Mouse (Mus musculus) urinary bladder, adult 2 months (tissue): ENCODE results near the gene Foxn3. TPM values are rescaled to one million over a fixed set of nuclear protein-coding genes. Genes with fewer than 3 reads are reported as not detected.

ENCODE experiments used
- DNase-seq: peaks from one replicate; pipeline ENCODE4 v3.0.0; 2022; ENCODE audit warnings: low spot score
- polyA plus RNA-seq: library from polyadenylated mRNA; depleted of rRNA; stranded (reverse); fragments of >200 nt; gene quantifications from 2 replicates; pipeline ENCODE4 v1.2.3, GENCODE M21; 2012

Foxn3 gene
- polyA plus RNA-seq, 1 experiment = 23.4 TPM

DNA sequence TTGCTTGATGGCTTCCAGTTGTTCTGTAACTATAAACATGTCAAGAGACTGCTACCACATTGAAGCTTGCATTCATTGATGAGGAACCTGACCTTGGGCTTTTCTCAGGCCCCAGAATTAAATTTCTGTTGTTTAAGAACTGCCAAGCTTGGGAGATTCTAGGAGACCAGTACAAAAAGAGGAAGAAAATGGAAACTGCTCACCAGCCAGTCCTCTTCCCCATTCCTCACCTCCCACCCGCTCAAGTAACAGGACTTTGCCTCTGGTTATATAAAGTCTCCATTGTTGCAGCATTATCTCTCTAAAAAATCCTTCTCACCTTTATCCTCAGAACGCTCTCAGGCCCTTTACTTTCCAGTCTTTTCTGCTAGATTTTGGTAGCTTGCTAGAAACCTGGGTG lies 265.6 kb downstream of the Foxn3 start:
- DNase-seq = no peak

DNA sequence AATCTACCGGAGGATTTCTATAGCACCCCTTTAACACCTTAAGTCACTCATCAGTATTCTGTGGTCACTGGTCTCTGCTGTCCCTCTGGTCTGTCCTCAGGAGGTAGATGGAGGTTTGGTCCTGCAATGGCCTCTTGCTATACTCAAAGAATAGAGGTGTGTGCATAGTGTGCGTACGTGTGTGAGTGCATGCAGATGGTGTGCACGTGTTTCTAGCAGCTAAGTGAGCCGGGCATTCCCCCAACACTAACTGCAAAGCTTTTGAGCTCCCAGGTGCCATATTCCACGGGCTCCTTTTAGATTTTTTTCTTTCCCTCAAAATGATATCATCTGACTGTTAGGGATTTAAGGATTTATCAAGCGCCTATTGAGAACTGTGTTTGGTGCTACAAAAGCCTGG lies 269.9 kb downstream of the Foxn3 start:
- no peak for DNase-seq

DNA sequence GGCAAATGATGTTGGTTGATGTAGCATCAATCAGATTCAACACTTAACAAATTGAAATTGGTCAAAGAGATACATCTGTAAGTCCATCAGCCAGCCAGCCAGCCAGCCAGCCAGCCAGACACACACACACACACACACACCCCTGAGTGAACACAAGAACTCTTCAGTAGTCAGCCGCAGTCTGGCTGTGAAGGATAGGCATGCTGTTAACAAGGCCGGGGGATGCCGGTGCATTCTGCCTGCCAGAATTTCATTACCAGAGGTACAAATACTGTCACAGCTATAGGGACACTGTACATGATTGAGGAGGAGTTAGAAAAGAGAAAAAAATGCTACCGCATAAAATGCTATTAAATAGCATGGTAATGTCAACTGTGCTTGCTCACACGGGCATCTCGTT lies 271.2 kb downstream of the Foxn3 start:
- no peak for DNase-seq

DNA sequence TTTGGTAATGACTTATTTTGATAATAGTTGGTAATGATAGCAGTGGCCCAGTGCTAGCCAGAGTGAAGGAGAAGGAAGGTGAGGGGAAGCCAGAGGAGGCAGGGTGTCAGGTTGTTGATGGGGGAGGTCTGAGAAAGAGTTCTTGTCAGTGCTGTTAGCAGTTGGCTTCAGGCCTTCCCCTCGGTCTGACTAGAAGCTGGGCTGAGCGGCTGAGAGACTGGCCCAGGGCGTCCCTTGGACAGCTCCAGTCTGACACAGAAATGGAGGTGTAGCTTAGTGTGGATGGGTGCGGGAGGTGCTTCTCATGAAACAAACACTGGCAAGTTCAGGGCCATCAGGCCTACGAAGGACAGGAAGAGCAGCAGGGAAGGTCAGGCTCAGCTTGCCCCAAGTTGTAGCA lies 276.3 kb downstream of the Foxn3 start:
- no peak for DNase-seq

DNA sequence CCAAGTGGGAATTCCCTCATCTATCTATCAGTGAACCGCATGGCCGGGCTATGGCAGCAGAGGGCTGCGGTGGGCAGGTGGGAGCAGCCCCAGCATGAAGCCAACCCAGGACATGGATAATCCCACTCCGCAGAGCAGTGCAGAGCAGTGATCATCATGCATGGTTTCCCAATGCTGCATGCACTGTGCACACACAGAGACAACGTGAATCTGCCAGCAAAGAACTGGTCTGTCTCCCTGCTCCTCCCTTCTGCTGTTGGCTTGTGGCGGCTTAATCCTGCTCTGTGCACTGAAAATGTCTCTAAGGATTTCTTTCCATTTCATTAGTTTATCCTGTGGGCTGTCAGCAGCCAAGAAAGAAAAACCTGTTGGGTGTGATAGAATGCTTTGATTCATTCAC lies 276.7 kb downstream of the Foxn3 start:
- DNase-seq = no peak

DNA sequence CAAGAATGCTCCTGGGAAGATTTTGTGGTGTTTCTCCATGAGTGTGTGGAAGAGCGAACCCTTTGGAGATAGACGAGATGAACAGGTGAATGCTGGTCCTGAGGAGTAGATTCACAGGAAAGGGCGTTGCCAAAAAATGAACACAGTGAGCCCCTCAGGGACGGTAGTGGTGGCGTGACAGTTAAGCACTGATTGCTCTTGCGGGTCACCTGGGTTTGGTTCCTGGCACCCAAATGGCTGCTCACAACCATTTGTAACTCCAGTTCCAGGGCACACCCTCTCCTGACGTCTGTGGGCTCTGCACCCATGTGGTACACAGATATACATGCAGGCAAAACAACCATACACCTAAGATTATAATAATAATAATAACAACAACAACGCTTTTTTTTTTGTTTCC lies 277.7 kb downstream of the Foxn3 start:
- DNase-seq = no peak

DNA sequence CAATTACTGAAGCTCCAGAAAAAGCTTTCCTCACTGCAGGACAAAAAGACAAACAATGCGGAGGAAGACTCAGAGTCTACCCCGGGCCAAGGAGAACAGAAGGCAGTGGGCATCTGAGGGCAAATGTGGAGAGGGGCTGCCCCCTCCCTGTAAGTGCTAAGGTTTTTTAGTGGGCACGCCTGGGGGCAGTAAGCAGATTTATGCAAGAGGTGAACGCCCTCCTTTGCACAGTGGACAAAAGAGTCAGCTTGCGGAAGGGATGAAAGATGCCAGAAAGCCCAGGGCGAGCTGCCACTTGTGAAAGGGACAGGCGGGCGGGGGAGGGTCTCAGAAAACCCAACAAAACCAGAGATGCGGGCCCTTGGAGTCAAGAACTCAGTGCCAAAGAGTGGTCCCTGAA lies 278.2 kb downstream of the Foxn3 start:
- DNase-seq = no peak

DNA sequence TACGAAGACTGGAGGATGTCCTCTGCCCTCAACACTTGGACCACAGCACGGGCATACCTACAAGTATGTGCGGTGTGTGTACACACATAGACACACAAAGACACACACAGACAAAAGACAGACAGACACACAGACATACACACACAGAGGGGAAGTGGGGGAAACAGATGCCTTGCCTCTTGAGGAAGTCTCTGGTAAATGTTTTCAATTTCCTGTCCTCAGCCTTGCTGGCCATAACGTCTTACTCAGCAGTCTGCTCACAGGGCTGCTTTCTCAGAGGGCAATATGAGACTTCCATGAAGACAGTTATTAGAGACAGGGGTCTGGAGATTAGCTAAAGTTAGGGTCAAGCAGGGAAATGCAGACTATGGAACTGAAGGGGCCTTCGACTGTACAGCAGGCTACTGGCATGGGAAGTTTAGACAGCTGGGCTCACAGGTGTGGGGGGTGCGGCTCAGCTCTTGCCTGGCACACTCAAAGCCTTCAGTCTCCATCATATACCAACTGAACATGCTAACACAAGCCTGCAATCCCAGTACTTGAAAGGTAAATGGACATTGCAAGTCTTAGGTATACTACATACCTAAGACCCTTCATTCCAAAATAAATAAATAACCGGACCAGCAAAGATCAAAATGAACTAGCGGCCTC lies 278.8 kb downstream of the Foxn3 start:
- no peak for DNase-seq

DNA sequence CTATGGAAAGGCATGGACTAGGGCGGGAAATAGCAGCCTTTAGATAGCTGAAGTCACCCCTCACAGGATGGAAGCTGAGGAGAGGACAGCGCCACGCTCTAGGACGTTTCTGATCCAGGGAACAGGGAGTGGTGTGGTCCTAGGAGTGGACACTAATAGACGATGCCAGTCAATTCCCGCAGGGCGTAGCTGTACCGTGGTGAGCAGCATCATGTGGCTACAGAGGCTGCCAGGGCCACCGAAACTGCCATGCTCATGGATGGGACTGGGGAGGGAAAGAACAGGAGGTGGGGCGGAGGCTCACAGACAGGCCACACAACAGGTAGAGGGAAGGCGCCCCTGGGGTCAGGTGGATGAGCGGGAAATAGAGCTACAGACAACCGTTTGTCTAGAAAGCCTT lies 282.6 kb downstream of the Foxn3 start:
- DNase-seq = no peak

DNA sequence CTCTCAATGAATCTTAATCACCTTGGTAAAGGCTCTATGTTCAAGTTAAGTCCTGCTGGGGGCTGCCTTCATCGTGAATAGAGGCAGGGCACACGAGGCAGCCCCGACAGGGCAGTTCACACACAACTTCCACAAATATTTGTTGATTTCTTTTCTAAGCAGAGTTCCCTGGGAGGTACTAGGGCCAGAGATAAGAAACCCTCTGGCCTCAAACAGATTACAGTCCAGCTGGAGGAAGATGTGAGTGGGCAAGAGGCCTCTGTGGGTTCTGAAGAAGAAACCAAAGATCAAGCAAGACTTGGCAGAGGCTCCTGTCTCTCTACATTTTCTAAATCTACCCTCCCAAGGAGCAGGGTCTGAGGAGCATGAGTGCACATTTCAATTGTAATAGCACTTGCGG lies 283.1 kb downstream of the Foxn3 start:
- no peak for DNase-seq

DNA sequence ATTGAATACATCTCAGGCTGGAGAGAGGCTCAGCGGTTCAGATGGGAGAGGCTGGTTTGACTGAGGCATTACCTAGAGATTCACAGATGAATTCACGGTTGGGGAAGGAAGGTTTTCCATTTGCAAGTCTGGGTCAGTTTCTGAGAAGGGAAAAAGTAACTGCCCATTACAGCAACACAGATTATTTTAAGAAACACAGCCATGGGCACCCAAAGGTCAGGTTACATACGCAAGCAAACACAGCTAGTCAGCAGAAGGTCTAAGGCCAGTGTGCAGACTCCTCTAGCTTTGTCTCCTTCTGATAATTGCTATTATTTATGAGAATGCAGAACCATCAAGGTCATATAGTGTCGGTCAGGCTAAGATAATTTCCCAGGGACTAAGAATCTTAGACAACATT lies 284.0 kb downstream of the Foxn3 start:
- DNase-seq = no peak

DNA sequence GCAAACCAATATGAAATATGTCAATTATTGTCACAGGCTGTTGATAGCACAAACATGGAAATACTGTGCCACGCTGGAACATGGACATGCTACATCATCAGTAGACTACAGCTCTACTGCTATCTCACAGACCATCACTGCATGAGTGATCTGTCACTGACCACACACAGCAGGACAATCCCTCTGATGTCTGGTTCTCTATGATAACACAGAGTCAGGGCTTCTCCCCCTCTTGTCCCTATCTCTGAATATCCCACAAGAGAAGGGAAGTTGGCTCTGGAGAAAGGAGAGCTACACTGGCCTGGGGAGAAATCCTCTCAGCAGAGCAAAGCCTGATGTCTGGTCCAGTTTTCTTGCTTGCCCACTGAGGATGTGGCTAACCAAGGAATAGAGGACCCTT lies 288.8 kb downstream of the Foxn3 start:
- DNase-seq = no peak

DNA sequence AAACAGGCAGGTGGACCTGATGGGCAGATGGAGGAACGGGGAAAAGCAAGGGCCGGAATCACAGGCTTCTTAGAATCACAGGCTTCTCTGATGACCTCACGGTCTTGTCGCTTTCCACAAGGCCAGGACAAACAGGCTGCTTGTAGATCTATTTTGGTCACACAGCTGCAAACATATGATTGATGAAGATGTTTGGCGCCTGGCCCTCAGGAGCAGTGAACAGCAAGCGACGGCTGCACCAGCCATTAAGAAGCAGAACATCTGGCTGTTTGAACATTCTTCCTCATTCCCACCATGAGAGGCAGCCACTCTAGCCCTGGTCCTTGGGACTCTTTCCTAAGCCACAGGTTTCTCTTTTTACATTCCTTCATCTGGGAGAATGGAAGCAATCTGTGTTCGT lies 294.0 kb downstream of the Foxn3 start:
- DNase-seq = no peak

DNA sequence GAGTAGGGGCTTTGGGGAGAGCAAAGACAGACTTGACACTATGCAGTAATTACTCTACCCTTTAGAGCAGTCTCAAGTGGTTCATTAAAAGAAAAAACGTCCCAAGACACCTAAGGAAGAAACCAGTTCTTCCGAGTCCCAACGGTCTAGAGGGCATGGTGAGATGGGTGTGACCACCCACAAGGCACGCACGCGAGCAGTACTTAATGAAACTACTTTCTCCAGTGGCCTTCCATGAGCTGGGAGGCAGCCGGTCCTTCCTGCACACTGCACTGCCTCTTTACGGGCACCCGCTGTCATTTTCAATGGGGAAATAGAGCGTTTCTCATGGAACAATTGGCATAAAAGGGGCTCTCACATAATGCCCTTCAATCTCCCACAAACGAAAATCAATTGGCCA lies 294.4 kb downstream of the Foxn3 start:
- no peak for DNase-seq

DNA sequence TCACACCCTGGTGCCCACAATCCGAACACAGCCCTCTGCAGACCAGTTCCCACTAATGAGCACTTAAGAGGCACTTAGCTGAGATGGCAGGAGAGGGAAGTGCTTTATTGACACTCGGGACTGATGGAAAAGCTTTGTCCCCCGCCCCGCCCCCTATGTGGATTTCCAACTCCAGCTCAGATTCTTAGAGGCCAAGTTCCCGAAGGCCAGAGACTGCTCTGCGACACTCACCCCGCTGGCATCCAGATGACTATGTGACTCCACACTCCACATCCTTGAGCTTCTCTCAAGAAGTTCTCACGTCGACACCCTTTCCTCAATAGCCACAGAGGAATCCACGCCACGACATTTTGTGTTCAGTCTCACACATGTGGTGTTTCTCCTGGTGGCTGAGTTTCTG lies 295.6 kb downstream of the Foxn3 start:
- no peak for DNase-seq

DNA sequence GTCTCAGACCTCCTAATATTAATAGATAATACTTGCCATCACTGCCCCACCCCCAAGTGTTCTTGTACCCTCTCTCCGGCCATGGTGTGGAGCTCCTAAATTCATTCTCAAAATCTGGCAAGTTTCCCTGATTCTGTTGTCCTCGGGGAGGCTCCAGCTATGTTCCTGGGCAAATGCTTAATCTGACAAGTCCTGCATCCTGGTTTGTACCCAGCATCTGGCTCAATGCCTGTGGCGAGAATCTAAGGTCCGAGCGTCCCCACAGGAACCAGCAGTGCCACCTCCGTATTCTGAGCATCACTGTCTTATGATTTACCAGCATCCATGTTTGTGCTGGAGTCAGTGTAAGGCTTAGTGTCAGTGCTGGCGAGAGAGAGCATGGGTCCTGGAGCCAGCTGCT lies 296.9 kb downstream of the Foxn3 start:
- no peak for DNase-seq

DNA sequence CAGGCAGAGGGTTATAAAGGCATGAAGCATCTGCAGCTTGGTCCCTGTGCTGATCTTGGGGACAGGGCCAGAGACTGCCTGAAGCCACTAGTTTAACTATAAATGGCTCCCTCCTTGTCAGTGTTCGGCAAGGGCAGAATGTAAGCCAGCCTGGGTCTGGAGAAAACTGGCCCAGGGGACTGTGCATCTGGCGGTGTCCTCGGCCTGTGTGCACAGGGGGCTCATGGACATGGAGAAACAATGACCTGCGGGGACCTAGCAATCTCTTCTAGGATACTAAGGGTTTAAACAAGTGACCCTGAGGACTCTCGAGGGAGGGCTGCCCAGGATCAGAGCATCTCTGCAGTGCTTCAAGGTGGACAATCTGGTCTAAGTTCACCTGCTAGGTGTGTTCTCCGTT lies 297.6 kb downstream of the Foxn3 start:
- no peak for DNase-seq

DNA sequence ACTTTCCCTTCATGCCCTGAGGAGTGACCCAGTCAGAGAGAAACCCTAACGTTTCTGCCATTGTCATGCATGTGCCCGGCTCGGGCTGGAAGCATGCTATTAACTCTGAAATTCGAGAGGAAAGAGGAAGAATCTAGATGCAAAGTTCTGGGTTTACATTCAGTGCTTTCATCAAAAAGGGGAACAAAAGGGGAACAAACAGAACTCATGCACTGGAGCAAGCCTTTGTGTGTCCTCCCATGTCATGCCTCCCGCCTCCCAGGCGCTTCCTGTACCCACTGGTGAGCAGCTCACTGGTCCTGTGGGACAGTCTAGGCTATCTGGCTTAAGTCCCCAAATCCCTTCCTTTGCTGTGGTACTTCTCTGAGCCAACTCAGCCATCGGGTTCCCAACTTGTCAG lies 299.0 kb downstream of the Foxn3 start:
- DNase-seq = no peak

DNA sequence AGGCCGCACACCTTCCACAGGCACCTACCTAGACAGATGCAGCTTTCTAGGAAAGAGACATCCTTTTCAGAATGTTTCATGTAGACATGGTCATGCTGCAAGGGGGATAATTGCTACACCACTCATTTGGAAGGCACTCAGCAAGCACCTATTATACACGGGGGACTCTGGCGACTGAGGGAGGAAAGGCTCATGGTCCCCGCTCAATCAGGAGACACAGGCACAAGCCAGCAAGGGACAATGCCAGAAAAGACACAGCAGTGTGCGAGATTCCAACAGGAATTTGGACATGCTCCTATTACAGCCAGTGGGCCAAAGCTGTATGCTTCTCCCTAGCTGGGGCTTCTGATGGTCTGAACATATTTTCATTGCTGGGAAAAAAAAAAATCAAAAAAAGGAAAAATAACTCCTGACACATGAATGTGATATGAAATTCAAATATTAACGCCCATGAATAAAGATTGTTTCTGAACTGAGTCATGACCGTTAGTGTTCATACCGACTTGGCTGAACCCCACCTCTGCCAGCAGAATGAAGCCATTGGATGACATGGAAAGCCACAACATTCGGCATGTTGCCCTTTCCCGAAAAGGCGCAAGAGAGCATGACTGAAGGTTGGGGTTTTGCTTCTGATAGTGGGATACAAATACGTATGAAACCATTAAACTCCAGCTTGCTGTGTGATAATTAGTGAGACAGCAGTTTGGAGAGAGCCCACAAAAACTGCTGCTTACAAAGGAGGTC lies 299.6 kb downstream of the Foxn3 start:
- no peak for DNase-seq

DNA sequence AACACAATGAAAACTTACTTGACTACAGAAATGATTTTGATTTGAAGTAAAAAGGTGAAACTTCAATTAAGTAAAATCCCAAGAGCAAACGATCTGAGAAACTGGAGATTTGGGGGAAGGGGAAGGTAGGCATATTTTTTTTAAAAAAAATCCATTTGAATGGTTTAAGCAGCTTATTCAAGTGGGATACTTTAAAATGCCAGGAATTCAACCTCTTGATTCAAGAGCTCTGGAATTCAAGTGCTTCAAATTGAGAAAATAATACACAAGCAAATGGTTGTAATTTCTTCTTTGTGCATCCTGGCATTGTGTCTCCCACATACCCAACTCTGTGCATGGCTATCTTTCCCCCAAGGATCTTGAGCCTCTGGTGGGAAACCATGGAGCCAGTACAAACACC lies 300.5 kb downstream of the Foxn3 start:
- DNase-seq = no peak

DNA sequence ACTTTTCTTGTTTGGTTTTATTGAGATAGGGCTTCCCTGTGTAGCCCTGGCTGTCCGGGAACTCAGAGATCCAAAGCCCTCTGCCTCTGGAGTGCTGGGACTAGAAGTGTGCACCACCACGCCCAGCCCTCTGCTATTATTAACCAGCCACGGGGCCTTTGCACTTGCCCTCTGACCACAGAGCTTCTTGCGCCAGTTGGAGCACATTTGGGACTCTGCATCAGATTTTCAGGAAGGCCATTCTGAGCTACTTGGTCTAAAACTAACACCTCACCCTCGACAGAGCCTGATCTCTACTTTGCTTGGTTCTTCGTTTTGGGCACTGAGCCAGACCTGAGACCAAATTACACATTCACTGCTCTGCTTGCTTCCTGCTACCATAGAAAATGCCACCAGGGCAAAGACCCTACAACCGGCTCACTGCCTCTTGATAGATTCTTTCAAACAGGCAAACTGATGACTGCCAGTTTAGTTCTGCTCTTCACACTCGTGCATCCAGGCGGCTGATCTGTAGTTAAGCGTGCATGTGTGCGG lies 301.2 kb downstream of the Foxn3 start:
- no peak for DNase-seq

DNA sequence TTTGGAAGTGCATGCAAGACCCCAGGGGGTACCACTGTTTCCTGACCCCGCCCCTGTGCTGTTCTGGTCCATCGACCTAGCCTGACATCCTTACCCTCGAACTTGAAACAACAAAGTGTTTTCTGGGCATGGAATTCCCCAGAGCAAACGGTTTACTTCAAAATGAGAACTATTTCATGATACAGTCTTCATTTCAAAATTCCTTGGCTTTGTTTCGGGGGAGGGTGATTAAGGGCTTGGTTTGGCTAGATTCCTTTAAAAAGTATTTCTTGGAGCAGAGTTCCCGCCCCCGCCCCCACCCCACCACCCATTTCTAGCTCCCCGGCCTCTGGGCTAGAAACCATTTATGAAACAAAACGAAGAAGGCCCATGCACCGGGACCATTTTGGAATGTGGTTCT lies 303.2 kb downstream of the Foxn3 start:
- DNase-seq = no peak

DNA sequence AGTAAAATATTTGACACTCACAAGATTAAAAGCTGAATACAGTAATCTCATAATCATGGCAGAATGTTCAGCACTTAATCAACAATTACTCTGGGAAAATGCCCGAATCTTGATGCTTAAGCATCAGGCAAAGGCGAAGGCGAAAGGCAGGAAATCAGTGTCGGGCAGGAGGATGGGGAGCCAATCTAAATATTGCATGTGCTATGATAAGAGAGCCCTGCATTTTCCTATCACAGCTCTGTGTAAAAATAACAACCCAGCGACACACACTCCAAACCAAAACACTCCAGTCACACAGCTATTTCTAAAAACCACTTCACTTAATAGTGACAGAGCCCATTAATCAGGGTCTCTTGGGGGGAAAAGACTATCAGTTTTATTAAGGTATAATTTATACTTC lies 305.8 kb downstream of the Foxn3 start:
- no peak for DNase-seq

DNA sequence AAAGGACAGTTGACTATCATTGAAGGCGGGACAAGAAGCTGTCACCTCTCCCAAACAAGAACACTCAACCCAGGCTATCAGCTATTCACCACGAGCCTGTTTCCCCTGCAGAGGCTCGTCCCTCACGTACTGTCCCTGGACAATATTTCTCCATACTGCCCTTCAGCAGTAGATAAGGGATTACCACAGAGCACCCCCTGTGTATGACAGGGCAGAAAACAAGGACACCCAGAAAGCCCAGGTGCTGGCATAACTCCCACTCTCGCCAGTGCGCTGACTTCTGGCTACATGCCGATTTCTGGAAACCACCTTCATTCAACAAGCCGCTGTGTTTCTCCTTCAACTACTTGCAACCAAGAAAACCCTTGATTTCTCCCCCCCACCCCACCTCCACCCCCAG lies 306.4 kb downstream of the Foxn3 start:
- DNase-seq = no peak
